Mouse (Mus musculus) embryonic facial prominence, embryonic 12.5 days (tissue): Measurements from ENCODE around the gene Hyal1. TPM values are rescaled to one million over a fixed set of nuclear protein-coding genes. Genes with fewer than 3 reads are reported as not detected.

Experiments
- ATAC-seq: fragments of 200-750 bp; cut with Nextera tagmentation; 2 replicates; pipeline ENCODE4 v1.8.0; 2017; ENCODE audit not compliant: insufficient number of reproducible peaks, insufficient read depth, low FRiP score, low TSS enrichment
- H3K27ac ChIP-seq: fragments of 300-500 bp; sonication (generic); 2 replicates; pipeline ENCODE4 v1.5.1; 2016; ENCODE audit warnings: mild to moderate bottlenecking
- H3K27me3 ChIP-seq: fragments of 300-500 bp; sonication (generic); 2 replicates; pipeline ENCODE4 v1.6.1; 2016; ENCODE audit warnings: mild to moderate bottlenecking, moderate library complexity
- H3K36me3 ChIP-seq: fragments of 300-500 bp; sonication (generic); 2 replicates; pipeline ENCODE4 v1.6.1; 2016; ENCODE audit warnings: mild to moderate bottlenecking
- H3K4me1 ChIP-seq: fragments of 300-500 bp; sonication (generic); 2 replicates; pipeline ENCODE4 v1.6.1; 2016
- H3K4me2 ChIP-seq: fragments of 300-500 bp; sonication (generic); replicated peaks from 2 replicates; pipeline ENCODE4 v1.6.1; 2016; ENCODE audit warnings: mild to moderate bottlenecking, moderate library complexity
- H3K4me3 ChIP-seq: fragments of 300-500 bp; sonication (generic); 2 replicates; pipeline ENCODE4 v1.5.1; 2016; ENCODE audit warnings: mild to moderate bottlenecking
- H3K9ac ChIP-seq: fragments of 300-500 bp; sonication (generic); 2 replicates; pipeline ENCODE4 v1.6.1; 2016; ENCODE audit warnings: mild to moderate bottlenecking, moderate library complexity
- H3K9me3 ChIP-seq: fragments of 300-500 bp; sonication (generic); 2 replicates; pipeline ENCODE4 v1.6.1; 2016; ENCODE audit warnings: mild to moderate bottlenecking, moderate library complexity
- WGBS: fragments of 180-500 bp; shearing (Covaris S2); methylation state at CpG from one replicate; pipeline ENCODE4 v1.1.7; 2016; 5-methylcytosine and 5-hydroxymethylcytosine counted together
- polyA plus RNA-seq: library from polyadenylated mRNA; unstranded; fragments of >200 nt; fragmentation: Nextera tagmentation; extraction: Ambion mirVana; gene quantifications from 2 replicates; pipeline ENCODE4 v1.2.1, GENCODE M21; 2016

The Hyal1 gene
- polyA plus RNA-seq, 1 experiment from 2014 or later: 12.2 TPM

- peaks cover 37% of the 10 kb centered on the region for H3K36me3 ChIP-seq
- peak overlapping the region; percentile 40 for H3K4me2 ChIP-seq
These were observed 49.6 kb downstream of the Hyal1 start for GRCm38 (mm10) chr9:107626158-107626843.

GRCm38 (mm10) chr9:107626844-107627277 is 50.1 kb downstream of the Hyal1 start:
- peaks cover 59% of the 10 kb centered on the region for H3K4me1 ChIP-seq
- peaks cover 35% of the 10 kb centered on the region for H3K36me3 ChIP-seq
- 4% methylated on average over 2 of the region's 2 CpGs for WGBS

More at GRCm38 (mm10) chr9:107626158-107626843, 49.6 kb downstream of the Hyal1 start:
- peak; percentile 42 for ATAC-seq
- Histone ChIP-seq H3K27ac (peak overlapping the region; percentile 94), H3K4me1 (peaks cover 54% of the 10 kb centered on the region), H3K27me3 (no peaks in the 10 kb centered on the region), H3K9ac (peak overlapping the region; percentile 41; the same call in 1 of the 2 replicates), H3K4me3 (peak overlapping the region; percentile 6), H3K9me3 (no peaks in the 10 kb centered on the region)
- WGBS: 40% methylated on average over 15 of the region's 15 CpGs

GRCm38 (mm10) chr9:107627387-107628255 is 50.9 kb downstream of the Hyal1 start:
- 42% methylated on average over 20 of the region's 20 CpGs for whole genome bisulfite sequencing
- Histone ChIP-seq H3K9ac (peak overlapping the region; percentile 58), H3K27me3 (no peaks in the 10 kb centered on the region), H3K36me3 (peaks cover 29% of the 10 kb centered on the region), H3K4me1 (peaks cover 67% of the 10 kb centered on the region), H3K27ac (peak overlapping the region; percentile 94), H3K9me3 (no peaks in the 10 kb centered on the region), H3K4me3 (no peak overlapping the region), H3K4me2 (peak overlapping the region; percentile 40)
- ATAC-seq: no peak

More at GRCm38 (mm10) chr9:107626844-107627277, 50.1 kb downstream of the Hyal1 start:
- no peaks in the 10 kb centered on the region for H3K9me3 ChIP-seq
- ATAC-seq: peak; percentile 64
- peak overlapping the region; percentile 94 for H3K27ac ChIP-seq
- peak overlapping the region; percentile 58 for H3K9ac ChIP-seq
- H3K4me3 ChIP-seq: 0 out of 2 replicates have a peak overlapping the region, but pooled peaks have one; percentile 6
- no peaks in the 10 kb centered on the region for H3K27me3 ChIP-seq
- H3K4me2 ChIP-seq: peak overlapping the region; percentile 40

- peaks cover 24% of the 10 kb centered on the region for H3K36me3 ChIP-seq
These were observed 52.1 kb downstream of the Hyal1 start for GRCm38 (mm10) chr9:107628721-107629410.

GRCm38 (mm10) chr9:107629411-107629730 is 52.6 kb downstream of the Hyal1 start:
- Histone ChIP-seq H3K36me3 (peaks cover 19% of the 10 kb centered on the region), H3K9ac (peak overlapping the region; percentile 34), H3K4me2 (peak overlapping the region; percentile 14; the same call in 1 of the 2 replicates), H3K4me3 (no peak overlapping the region), H3K4me1 (peaks cover 80% of the 10 kb centered on the region), H3K9me3 (no peaks in the 10 kb centered on the region), H3K27me3 (no peaks in the 10 kb centered on the region), H3K27ac (peak overlapping the region; percentile 94)
- ATAC-seq: no peak
- 43% methylated on average over 4 of the region's 4 CpGs for WGBS

More at GRCm38 (mm10) chr9:107628721-107629410, 52.1 kb downstream of the Hyal1 start:
- ATAC-seq: no peak
- Histone ChIP-seq H3K27ac (peak overlapping the region; percentile 94), H3K4me3 (no peak overlapping the region), H3K4me1 (peaks cover 75% of the 10 kb centered on the region), H3K9ac (peak overlapping the region; percentile 34), H3K27me3 (no peaks in the 10 kb centered on the region), H3K4me2 (peak overlapping the region; percentile 14; the same call in 1 of the 2 replicates), H3K9me3 (no peaks in the 10 kb centered on the region)
- WGBS: 45% methylated on average over 13 of the region's 15 CpGs

- ATAC-seq: no peak
- WGBS: 12% methylated on average over 14 of the region's 14 CpGs
- Histone ChIP-seq H3K27me3 (no peaks in the 10 kb centered on the region), H3K9me3 (no peaks in the 10 kb centered on the region), H3K36me3 (peaks cover 14% of the 10 kb centered on the region), H3K4me2 (peak overlapping the region; percentile 45), H3K4me1 (peaks cover 82% of the 10 kb centered on the region), H3K27ac (peak overlapping the region; percentile 94), H3K9ac (peak overlapping the region; percentile 34; the same call in 1 of the 2 replicates), H3K4me3 (peak overlapping the region; percentile 7; the same call in 1 of the 2 replicates)
These were observed 53.2 kb downstream of the Hyal1 start for GRCm38 (mm10) chr9:107629901-107630425.

GRCm38 (mm10) chr9:107630576-107630975 is 53.8 kb downstream of the Hyal1 start:
- 3% methylated on average over 4 of the region's 4 CpGs for WGBS
- peak overlapping the region; percentile 45 for H3K4me2 ChIP-seq
- peaks cover 83% of the 10 kb centered on the region for H3K4me1 ChIP-seq
- H3K9ac ChIP-seq: 0 out of 2 replicates have a peak overlapping the region, but pooled peaks have one; percentile 34
- peaks cover 8% of the 10 kb centered on the region for H3K36me3 ChIP-seq
- no peaks in the 10 kb centered on the region for H3K27me3 ChIP-seq
- H3K27ac ChIP-seq: peak overlapping the region; percentile 94
- 0 out of 2 replicates have a peak overlapping the region, but pooled peaks have one; percentile 7 for H3K4me3 ChIP-seq
- ATAC-seq: no peak
- H3K9me3 ChIP-seq: no peaks in the 10 kb centered on the region

Other genes with a start within 250 kb of the Hyal1 start
- gene Hemk1, start 238.6 kb upstream of the Hyal1 start, polyA plus RNA-seq: 12.4 and 13.2 TPM in 2 replicates
- 1.4 and 1.8 TPM in 2 replicates for gene 6430571L13Rik, start 236.3 kb upstream of the Hyal1 start, polyA plus RNA-seq
- gene Cacna2d2, start 177.3 kb upstream of the Hyal1 start, polyA plus RNA-seq: 1.1 and 1.2 TPM in 2 replicates
- 49.7 and 50.1 TPM in 2 replicates for gene Tmem115, start 43.0 kb upstream of the Hyal1 start, polyA plus RNA-seq
- 17.2 and 17.7 TPM in 2 replicates for gene Cyb561d2, start 34.7 kb upstream of the Hyal1 start, polyA plus RNA-seq
- 40.8 and 46.3 TPM in 2 replicates for gene Nprl2, start 34.7 kb upstream of the Hyal1 start, polyA plus RNA-seq
- gene Zmynd10, start 29.6 kb upstream of the Hyal1 start, polyA plus RNA-seq: 1.3 and 1.7 TPM in 2 replicates
- 54.0 and 55.6 TPM in 2 replicates for gene Rassf1, start 25.4 kb upstream of the Hyal1 start, polyA plus RNA-seq
- gene Tusc2, start 13.7 kb upstream of the Hyal1 start, polyA plus RNA-seq: 54.1 and 54.8 TPM in 2 replicates
- 132 and 134 TPM in 2 replicates for gene Hyal2, start 9.0 kb upstream of the Hyal1 start, polyA plus RNA-seq
- gene Naa80, start 2.0 kb downstream of the Hyal1 start, polyA plus RNA-seq: 15.0 and 15.4 TPM in 2 replicates
- gene Hyal3, start 3.9 kb downstream of the Hyal1 start, polyA plus RNA-seq: 1.4 and 1.5 TPM in 2 replicates
- 35.8 and 36.9 TPM in 2 replicates for gene Ifrd2, start 10.7 kb downstream of the Hyal1 start, polyA plus RNA-seq
- 3.8 and 6.9 TPM in 2 replicates for gene Sema3b, start 32.3 kb downstream of the Hyal1 start, polyA plus RNA-seq
- 439 and 443 TPM in 2 replicates for gene Gnai2, start 58.4 kb downstream of the Hyal1 start, polyA plus RNA-seq
- 8.2 and 8.3 TPM in 2 replicates for gene Slc38a3, start 92.6 kb downstream of the Hyal1 start, polyA plus RNA-seq
- 1.4 and 3.0 TPM in 2 replicates for gene Gnat1, start 102.8 kb downstream of the Hyal1 start, polyA plus RNA-seq
- 52.4 and 53.1 TPM in 2 replicates for gene Sema3f, start 133.5 kb downstream of the Hyal1 start, polyA plus RNA-seq
- 232 and 261 TPM in 2 replicates for gene Rbm5, start 194.1 kb downstream of the Hyal1 start, polyA plus RNA-seq